Mouse (Mus musculus) yolk sac, embryonic 10.5 days (tissue): Measurements from ENCODE around the gene Olfr1242.

Experiments used
- DNase-seq: peaks from one replicate; pipeline ENCODE4 v3.0.0-alpha.2; 2017; ENCODE audit warnings: low spot score

The Olfr1242 gene

DNA sequence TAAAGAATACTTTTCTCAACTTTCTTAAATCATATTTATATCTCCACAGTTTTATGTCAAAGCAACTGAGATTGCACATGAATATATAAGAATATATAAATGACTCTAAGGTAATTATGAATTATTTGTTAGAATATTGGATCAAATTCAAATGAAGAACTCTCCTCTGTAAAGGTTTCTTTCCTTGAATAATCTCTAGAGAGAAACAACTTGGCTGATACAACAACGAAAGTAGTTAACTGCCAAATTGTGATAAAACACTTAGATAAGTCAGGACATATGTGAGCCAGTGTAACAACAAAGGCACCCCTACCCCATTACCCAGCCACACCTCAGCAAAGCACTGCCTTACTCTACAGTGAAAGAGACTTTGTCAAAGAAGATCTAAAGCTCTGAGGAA lies at the start of gene Olfr1242:
TSS of gene Olfr1242 (minus strand) at position 101 of the 400 bp plus-strand sequence.
- no peak for DNase-seq

DNA sequence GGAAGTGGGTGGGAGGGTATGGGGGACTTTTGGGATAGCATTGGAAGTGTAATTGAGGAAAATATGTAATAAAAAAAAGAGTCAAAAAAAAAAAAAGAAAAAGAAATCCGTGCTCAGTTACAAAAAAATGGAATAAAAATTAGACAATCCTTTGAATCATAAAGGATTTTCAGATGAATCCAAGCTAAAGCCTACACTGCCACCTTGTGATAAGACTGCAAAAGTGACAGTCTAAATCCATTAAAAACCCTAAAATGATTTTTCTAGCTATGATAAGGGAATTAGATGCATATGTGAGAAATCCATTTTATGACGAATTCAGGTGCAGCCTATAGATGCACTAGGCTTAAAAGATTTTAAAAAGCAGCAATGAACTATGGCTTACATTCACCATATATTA lies 46.4 kb upstream of the Olfr1242 start:
- DNase-seq: no peak

GRCm38 (mm10) chr2:89539923-89540322 lies 41.8 kb upstream of the Olfr1242 start:
- no peak for DNase-seq

GRCm38 (mm10) chr2:89531387-89531786 lies 33.3 kb upstream of the Olfr1242 start, which contains the start of gene Olfr1243:
Gene Olfr1243 (minus strand): TSS chr2:89531487.
- DNase-seq: no peak

GRCm38 (mm10) chr2:89487026-89487425 lies 11.1 kb downstream of the Olfr1242 start, which contains the start of gene Olfr1241:
Gene Olfr1241 (minus strand): TSS chr2:89487126.
- no peak for DNase-seq

- DNase-seq: no peak
These were observed 55.2 kb downstream of the Olfr1242 start, which contains the start of gene Olfr1240 for GRCm38 (mm10) chr2:89442900-89443299. Gene Olfr1240 (minus strand): TSS chr2:89443000.
